Mouse (Mus musculus): ENCODE measurements around the gene Cldn24. TPM values are rescaled to one million over a fixed set of nuclear protein-coding genes. Genes with fewer than 3 reads are reported as not detected.
"Not testable (repeated sequence)": the region's sequence is repeated elsewhere in the genome, so short reads cannot be mapped to it uniquely, and the experiment has no call there.

Cldn24 gene
- polyA plus RNA-seq, 1 experiment from 2014 or later: not detected

GRCm38 (mm10) chr8:47809970-47810665 lies 11.8 kb upstream of the Cldn24 start:
- no peak overlapping the region for H3K4me3 ChIP-seq
- WGBS: 86% methylated on average over 14 of the region's 14 CpGs
- no peaks in the 10 kb centered on the region for H3K27me3 ChIP-seq (ENCODE audit: low read depth, poor library complexity, severe bottlenecking)
- DNase-seq (ENCODE audit: low spot score): no peak
- no peaks in the 10 kb centered on the region for H3K9me3 ChIP-seq (replicated peaks)
- no peak overlapping the region for H3K27ac ChIP-seq
- peaks cover 9% of the 10 kb centered on the region for H3K4me1 ChIP-seq
- H3K36me3 ChIP-seq: no peaks in the 10 kb centered on the region

- Histone ChIP-seq H3K27ac (peak overlapping the region; percentile 1; the same call in 1 of the 2 replicates), H3K36me3 (no peaks in the 10 kb centered on the region), H3K4me3 (no peak overlapping the region), H3K27me3 (ENCODE audit: low read depth, poor library complexity, severe bottlenecking) (no peaks in the 10 kb centered on the region), H3K4me1 (peaks cover 9% of the 10 kb centered on the region), H3K9me3 (replicated peaks) (no peaks in the 10 kb centered on the region)
- WGBS: 80% methylated on average over 7 of the region's 7 CpGs
- DNase-seq (ENCODE audit: low spot score): no peak
Measured at GRCm38 (mm10) chr8:47810666-47811015, 11.3 kb upstream of the Cldn24 start.

GRCm38 (mm10) chr8:47811221-47811620 lies 10.7 kb upstream of the Cldn24 start:
- H3K27me3 ChIP-seq (ENCODE audit: low read depth, poor library complexity, severe bottlenecking): no peaks in the 10 kb centered on the region
- no peak for DNase-seq (ENCODE audit: low spot score)
- peaks cover 9% of the 10 kb centered on the region for H3K4me1 ChIP-seq
- 87% methylated on average over 12 of the region's 12 CpGs for WGBS
- H3K9me3 ChIP-seq (replicated peaks): no peaks in the 10 kb centered on the region
- H3K4me3 ChIP-seq: no peak overlapping the region
- peak overlapping the region; percentile 1; the same call in 1 of the 2 replicates for H3K27ac ChIP-seq
- H3K36me3 ChIP-seq: no peaks in the 10 kb centered on the region

- Histone ChIP-seq H3K36me3 (no peaks in the 10 kb centered on the region), H3K27ac (no peak overlapping the region), H3K4me3 (no peak overlapping the region), H3K27me3 (ENCODE audit: low read depth, poor library complexity, severe bottlenecking) (no peaks in the 10 kb centered on the region), H3K4me1 (no peaks in the 10 kb centered on the region), H3K9me3 (replicated peaks) (no peaks in the 10 kb centered on the region)
- DNase-seq (ENCODE audit: low spot score): no peak
- 92% methylated on average over 8 of the region's 8 CpGs for WGBS
Measured at GRCm38 (mm10) chr8:47819034-47819433, 2.9 kb upstream of the Cldn24 start.

- DNase-seq (ENCODE audit: low spot score): no peak
- no peaks in the 10 kb centered on the region for H3K36me3 ChIP-seq
- H3K4me3 ChIP-seq: no peak overlapping the region
- WGBS: 88% methylated on average over 20 of the region's 20 CpGs
- no peaks in the 10 kb centered on the region for H3K9me3 ChIP-seq (replicated peaks)
- H3K27me3 ChIP-seq (ENCODE audit: low read depth, poor library complexity, severe bottlenecking): no peaks in the 10 kb centered on the region
- H3K4me1 ChIP-seq: no peaks in the 10 kb centered on the region
- no peak overlapping the region for H3K27ac ChIP-seq
Measured at GRCm38 (mm10) chr8:47820914-47821772, 800 bp upstream of the Cldn24 start.

- not testable (repeated sequence) for H3K4me3 ChIP-seq; H3K4me1 ChIP-seq; H3K27ac ChIP-seq; H3K36me3 ChIP-seq; H3K27me3 ChIP-seq (ENCODE audit: low read depth, poor library complexity, severe bottlenecking); H3K9me3 ChIP-seq (replicated peaks); DNase-seq (ENCODE audit: low spot score)
- WGBS: 93% methylated on average over 7 of the region's 9 CpGs
Measured at GRCm38 (mm10) chr8:47822541-47822940, 598 bp downstream of the Cldn24 start.

GRCm38 (mm10) chr8:47823777-47824176 lies 1.8 kb downstream of the Cldn24 start:
- Histone ChIP-seq H3K9me3 (replicated peaks) (no peaks in the 10 kb centered on the region), H3K36me3 (peaks cover 11% of the 10 kb centered on the region; the same call in 1 of the 2 replicates), H3K27me3 (ENCODE audit: low read depth, poor library complexity, severe bottlenecking) (no peaks in the 10 kb centered on the region), H3K4me1 (no peaks in the 10 kb centered on the region), H3K27ac (no peak overlapping the region), H3K4me3 (no peak overlapping the region)
- DNase-seq (ENCODE audit: low spot score): no peak
- WGBS: 83% methylated on average over 10 of the region's 10 CpGs

- Histone ChIP-seq H3K4me1 (no peaks in the 10 kb centered on the region), H3K4me3 (no peak within 1 kb of the TSS), H3K36me3 (peaks cover 15% of the 10 kb centered on the region), H3K27ac (no peak within 1 kb of the TSS), H3K9me3 (replicated peaks) (no peaks in the 10 kb centered on the region), H3K27me3 (ENCODE audit: low read depth, poor library complexity, severe bottlenecking) (no peaks in the 10 kb centered on the region)
- 87% methylated on average over 13 of the region's 13 CpGs for WGBS
- DNase-seq (ENCODE audit: low spot score): no peak
Measured at GRCm38 (mm10) chr8:47824182-47824581, 2.2 kb downstream of the Cldn24 start, which contains the start of gene Cldn22. Gene Cldn22, plus strand, starts transcription at chr8:47824482.

GRCm38 (mm10) chr8:47825596-47825995 lies 3.7 kb downstream of the Cldn24 start:
- Histone ChIP-seq H3K27ac (no peak overlapping the region), H3K4me3 (no peak overlapping the region), H3K4me1 (no peaks in the 10 kb centered on the region), H3K27me3 (ENCODE audit: low read depth, poor library complexity, severe bottlenecking) (no peaks in the 10 kb centered on the region), H3K9me3 (replicated peaks) (no peaks in the 10 kb centered on the region), H3K36me3 (peaks cover 29% of the 10 kb centered on the region)
- WGBS: 72% methylated on average over 5 of the region's 5 CpGs
- no peak for DNase-seq (ENCODE audit: low spot score)

GRCm38 (mm10) chr8:47826911-47827310 lies 5.0 kb downstream of the Cldn24 start:
- DNase-seq (ENCODE audit: low spot score): no peak
- H3K9me3 ChIP-seq (replicated peaks): no peaks in the 10 kb centered on the region
- H3K27me3 ChIP-seq (ENCODE audit: low read depth, poor library complexity, severe bottlenecking): no peaks in the 10 kb centered on the region
- no peaks in the 10 kb centered on the region for H3K4me1 ChIP-seq
- H3K4me3 ChIP-seq: no peak overlapping the region
- H3K27ac ChIP-seq: no peak overlapping the region
- peaks cover 39% of the 10 kb centered on the region for H3K36me3 ChIP-seq
- 91% methylated on average over 9 of the region's 9 CpGs for WGBS

GRCm38 (mm10) chr8:47832616-47833015 lies 10.7 kb downstream of the Cldn24 start:
- 82% methylated on average over 6 of the region's 6 CpGs for WGBS
- Histone ChIP-seq H3K4me3 (no peak overlapping the region), H3K4me1 (peaks cover 11% of the 10 kb centered on the region), H3K9me3 (replicated peaks) (no peaks in the 10 kb centered on the region), H3K27ac (no peak overlapping the region), H3K36me3 (peaks cover 49% of the 10 kb centered on the region), H3K27me3 (ENCODE audit: low read depth, poor library complexity, severe bottlenecking) (no peaks in the 10 kb centered on the region)
- no peak for DNase-seq (ENCODE audit: low spot score)

GRCm38 (mm10) chr8:47833944-47834343 lies 12.0 kb downstream of the Cldn24 start:
- DNase-seq (ENCODE audit: low spot score): no peak
- no peak overlapping the region for H3K4me3 ChIP-seq
- no peaks in the 10 kb centered on the region for H3K9me3 ChIP-seq (replicated peaks)
- no peaks in the 10 kb centered on the region for H3K27me3 ChIP-seq (ENCODE audit: low read depth, poor library complexity, severe bottlenecking)
- peaks cover 43% of the 10 kb centered on the region for H3K36me3 ChIP-seq
- 66% methylated on average over 1 of the region's 1 CpGs for WGBS
- H3K27ac ChIP-seq: no peak overlapping the region
- H3K4me1 ChIP-seq: peaks cover 11% of the 10 kb centered on the region

GRCm38 (mm10) chr8:47843063-47843462 lies 21.1 kb downstream of the Cldn24 start:
- Histone ChIP-seq H3K4me1 (peaks cover 10% of the 10 kb centered on the region), H3K36me3 (peaks cover 80% of the 10 kb centered on the region), H3K9me3 (replicated peaks) (no peaks in the 10 kb centered on the region), H3K27ac (no peak overlapping the region), H3K4me3 (no peak overlapping the region), H3K27me3 (ENCODE audit: low read depth, poor library complexity, severe bottlenecking) (no peaks in the 10 kb centered on the region)
- 79% methylated on average over 7 of the region's 7 CpGs for WGBS
- no peak for DNase-seq (ENCODE audit: low spot score)
